Mouse (Mus musculus) natural killer cell, adult 2 months (primary cell): ENCODE results near the gene Gemin2.
A peak's percentile ranks its signal among the peaks of the same experiment; 100 is the strongest.
"Not testable (repeated sequence)": the region's sequence is repeated elsewhere in the genome, so short reads cannot be mapped to it uniquely, and the experiment has no call there.

Experiments
- DNase-seq, 2 experiments: peaks; one replicate each; pipeline ENCODE4 v3.0.0; 2022; ENCODE audit warnings: low spot score in 2 of 2

Gemin2 gene

DNA sequence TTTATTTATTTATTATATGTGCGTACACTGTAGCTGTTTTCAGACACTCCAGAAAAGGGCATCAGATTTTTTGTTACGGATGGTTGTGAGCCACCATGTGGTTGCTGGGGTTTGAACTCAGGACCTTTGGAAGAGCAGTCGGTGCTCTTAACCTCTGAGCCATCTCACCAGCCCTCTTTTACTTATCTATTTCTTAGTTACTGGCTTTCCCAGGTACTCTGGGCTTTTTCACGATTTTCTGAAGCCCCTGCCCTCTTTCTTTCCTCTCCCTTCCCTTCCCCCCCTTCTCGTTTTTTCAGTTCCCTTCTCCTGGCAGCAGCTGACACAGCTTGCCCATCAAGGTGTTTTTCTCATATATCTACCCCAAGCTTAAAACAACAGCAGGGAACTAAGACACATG is 45.0 kb downstream of the Gemin2 start:
- not testable (repeated sequence) for DNase-seq

DNA sequence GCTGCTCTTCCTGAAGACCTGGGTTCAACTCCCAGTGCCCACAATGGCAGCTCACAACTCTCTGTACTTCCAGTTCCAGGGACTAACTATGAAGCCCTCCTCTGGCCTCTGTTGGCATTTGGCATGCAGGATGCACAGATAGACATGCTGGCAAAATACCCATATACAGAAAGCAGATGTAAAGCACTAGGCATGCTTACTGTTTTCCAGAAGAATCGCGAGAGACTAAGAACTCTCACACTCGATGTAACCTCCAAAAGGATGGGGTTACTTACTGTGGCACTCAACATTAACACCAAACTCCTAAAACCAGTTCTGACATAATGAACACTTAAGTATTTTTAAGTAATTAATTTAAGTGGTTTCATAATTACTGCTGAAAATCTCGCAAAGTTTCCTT is 47.1 kb downstream of the Gemin2 start:
- no peak for DNase-seq

DNA sequence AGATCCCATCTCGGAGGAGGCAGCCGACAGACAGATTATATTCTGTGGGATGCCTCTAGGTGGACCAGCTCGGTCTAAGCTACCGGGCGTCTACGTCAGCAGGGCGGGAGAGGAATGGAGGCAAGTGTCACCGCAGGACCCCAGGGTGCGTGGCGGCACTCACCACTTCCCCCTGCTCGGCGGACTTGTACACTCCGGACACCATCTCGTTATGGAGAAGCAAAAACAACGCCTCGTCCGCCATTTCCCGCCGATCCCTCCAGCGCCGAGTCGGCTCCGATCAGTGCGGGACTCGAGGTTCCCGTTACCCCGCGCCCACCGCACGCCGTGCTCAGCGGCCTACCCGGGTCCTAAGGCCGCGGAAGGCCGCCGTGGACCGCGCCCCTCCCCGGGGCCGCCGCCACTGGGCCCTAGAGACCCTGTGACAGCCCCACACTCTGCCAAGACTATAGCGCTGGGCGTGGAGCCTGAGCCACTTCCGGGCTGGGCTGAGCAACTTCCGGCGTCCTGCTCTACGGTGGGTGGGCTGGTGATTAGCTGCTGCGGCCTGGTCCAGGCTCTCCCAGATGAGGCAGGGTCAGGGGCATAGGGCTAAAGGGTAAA is 47.9 kb downstream of the Gemin2 start, which contains the start of gene Trappc6b:
TSS of gene Trappc6b (minus strand) at position 480 of the 603 bp plus-strand sequence.
- peak; percentile 75 to 76 for DNase-seq

DNA sequence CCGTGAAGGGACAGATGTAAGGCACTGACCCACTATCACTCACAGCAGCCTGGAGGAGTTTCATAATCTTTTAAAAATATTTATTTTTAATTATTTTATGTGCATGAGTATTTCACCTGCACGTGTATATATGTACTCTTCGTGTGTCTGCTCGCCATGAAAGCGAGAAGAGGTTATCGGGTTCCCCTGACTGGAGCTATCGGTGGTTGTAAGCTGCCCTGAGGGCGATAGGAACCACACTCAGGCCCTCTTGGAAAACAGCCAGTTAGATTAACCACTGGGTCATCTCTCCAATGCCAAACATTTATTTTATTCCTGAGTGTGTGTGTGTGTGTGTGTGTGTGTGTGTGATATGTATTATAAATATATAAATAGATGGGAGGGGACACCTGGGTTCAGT is 51.6 kb downstream of the Gemin2 start:
- no peak for DNase-seq

DNA sequence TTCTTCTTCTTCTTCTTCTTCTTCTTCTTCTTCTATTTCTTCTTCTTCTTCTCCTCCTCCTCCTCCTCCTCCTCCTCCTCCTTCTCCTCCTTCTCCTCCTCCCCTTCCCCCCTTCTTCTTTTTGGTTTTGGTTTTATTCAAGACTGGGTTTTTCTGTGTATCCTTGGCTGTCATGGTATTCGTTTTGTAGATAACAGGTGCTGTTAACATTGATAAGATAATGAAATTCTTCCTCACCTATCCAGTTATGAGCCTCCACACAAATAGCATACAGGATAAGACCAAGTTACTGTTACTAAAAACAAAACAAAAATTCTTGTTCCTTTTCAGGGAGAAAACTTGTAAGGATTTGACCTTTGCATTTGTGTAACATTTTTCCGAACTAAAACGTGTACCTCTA is 52.6 kb downstream of the Gemin2 start:
- no peak for DNase-seq

DNA sequence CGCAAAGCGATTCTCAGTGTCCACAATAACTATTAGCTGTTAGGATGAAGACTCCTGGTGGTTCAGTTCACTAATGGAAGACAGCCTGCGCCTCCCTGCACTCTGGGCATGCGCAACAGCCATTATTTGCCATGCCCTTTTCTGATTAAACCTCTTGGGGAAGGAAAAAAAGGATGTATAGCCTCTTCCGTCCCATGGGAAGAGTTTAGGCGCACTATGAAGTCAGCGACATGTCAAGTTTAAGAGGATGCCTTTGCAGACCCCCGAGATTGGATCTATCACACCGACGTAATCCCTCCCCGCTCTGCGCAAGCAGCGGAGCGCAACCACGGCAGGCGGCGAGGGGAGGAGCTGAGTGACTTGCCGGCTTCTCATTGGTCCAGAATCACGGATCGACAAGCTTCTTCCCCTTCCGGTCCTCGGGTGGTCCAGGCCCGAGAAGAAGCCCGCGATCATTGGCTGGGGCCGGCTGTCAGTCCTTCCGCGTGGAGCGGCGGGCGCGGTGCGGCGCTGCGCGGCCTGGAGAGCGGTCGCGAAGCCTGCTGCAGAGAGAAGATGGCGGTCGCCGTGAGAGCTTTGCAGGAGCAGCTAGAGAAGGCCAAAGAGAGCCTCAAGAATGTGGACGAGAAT is 53.4 kb downstream of the Gemin2 start, which contains the start of gene Pnn:
TSS of gene Pnn (plus strand) at position 437 of the 630 bp plus-strand sequence.
- DNase-seq = peak; percentile 96 to 97

DNA sequence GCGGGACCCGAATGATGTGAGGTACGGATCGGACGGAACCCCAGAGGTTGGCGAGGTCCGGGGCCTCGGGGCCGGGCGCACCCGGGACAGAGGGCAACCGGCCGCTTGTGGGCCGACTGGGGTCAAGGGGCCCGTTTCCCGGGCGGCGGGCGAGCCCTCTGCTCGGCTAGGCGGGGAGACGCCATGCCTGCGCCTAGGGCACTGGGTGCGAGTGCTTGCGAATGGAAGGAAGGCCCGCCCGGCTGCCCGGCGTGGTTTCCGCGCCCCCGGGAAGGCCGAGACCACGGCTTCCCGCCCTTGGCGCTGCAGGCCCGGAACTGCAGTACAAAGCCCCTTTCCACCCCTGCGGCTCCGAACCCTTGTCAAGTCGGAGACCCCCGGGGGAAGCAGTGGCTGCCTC is 53.9 kb downstream of the Gemin2 start:
- DNase-seq = no peak

DNA sequence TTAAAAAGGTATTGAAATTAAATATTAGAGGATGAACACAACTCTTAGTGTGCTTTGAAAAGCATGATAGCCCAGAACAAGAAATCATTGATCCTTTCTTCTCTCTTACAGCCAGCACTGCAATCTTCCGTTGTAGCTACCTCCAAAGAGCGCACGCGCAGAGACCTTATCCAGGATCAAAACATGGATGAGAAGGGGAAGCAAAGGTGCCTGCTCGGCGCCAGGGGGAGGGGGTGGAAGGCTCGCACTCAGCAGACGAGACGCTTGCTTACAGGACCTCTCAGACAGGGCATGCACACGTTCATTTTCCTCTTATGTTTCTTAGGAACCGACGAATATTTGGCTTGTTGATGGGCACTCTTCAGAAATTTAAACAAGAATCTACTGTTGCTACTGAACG is 55.6 kb downstream of the Gemin2 start:
- no peak for DNase-seq

DNA sequence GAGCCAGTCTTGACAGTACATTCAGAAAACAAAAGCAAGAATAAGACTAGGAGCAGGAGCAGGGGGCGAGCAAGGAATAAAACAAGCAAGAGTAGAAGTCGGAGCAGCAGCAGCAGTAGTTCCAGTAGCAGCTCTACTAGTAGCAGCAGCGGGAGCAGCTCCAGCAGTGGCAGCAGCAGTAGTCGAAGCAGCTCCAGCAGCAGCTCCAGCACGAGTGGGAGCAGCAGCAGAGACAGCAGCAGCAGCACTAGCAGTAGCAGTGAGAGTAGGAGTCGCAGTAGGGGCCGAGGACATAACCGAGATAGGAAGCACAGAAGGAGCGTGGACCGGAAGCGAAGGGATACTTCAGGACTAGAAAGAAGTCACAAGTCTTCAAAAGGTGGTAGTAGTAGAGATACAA is 59.1 kb downstream of the Gemin2 start:
- DNase-seq = no peak

DNA sequence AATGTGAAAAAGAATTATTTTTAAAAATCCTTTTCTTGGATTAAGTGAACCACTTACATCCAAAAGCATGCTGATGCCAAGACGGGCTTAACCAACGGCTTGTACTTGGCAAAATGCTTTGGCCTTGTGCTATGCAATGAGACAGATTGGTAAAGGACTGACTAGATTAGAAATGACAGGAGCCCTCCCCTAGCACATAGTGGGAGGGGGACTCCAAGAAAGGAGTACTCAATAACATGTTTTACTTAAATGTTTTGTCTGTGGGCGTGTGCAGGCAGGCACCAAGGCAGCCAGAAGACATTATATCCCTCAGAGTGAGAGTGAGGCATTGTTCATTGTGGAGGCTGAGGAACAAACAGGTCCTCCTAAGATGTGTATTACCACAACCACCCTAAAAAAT is 60.9 kb downstream of the Gemin2 start:
- no peak for DNase-seq

DNA sequence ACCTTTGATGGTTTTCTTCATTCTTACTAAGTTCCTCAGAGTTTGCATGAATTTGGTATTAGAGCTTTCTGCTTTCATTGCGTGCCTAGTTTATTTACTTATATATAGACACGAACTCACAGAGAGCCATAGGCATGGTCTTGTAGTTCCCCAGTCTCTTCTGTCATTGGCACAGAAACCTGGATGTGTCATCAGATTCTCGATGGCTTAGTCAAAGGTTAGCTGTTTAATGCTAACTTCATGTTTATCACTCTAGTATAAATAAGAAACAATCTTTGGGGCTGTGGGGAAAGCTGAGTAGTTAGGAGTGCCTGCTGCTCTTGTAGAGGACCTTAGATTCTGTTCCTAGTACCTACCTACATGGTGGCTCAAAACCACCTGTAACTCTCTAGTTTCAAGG is 63.8 kb downstream of the Gemin2 start:
- no peak for DNase-seq

DNA sequence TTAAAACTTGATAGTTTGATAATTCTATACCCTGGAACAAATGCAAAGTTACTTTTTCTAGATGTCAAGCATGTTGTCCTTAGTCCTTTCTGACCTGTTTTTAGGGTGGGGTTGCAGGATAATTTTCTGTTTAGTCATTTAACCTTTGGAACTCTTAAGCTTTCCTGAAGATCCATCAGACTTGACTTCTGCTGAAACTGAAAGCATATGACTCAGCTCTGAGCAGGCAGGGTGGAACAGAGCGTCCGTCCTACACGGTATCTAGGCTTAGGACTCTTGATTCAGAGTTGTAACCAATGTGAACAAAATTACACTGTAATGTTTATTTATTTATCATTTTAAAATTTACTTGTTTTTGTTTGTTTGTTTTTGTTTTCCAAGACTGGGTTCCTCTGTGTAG is 64.7 kb downstream of the Gemin2 start:
- no peak for DNase-seq
